Mouse (Mus musculus) liver, postnatal 0 days (tissue): Measurements from ENCODE around the gene Gm11985. TPM values are rescaled to one million over a fixed set of nuclear protein-coding genes. Genes with fewer than 3 reads are reported as not detected.

Experiments
- ATAC-seq: fragments of 200-750 bp; cut with Nextera tagmentation; 2 replicates; pipeline ENCODE4 v1.8.0; 2017; ENCODE audit warnings: mild to moderate bottlenecking, moderate library complexity
- DNase-seq: peaks from one replicate; pipeline ENCODE4 v3.0.0-alpha.2; 2016
- H3K27ac ChIP-seq: fragments of 300-500 bp; sonication (generic); 2 replicates; pipeline ENCODE4 v1.5.1; 2014; ENCODE audit warnings: antibody characterized with exemption, moderate library complexity, mild to moderate bottlenecking, low read depth
- H3K27me3 ChIP-seq: fragments of 300-500 bp; sonication (generic); 2 replicates; pipeline ENCODE4 v1.6.1; 2014; ENCODE audit warnings: low read length, control low read depth, mixed read lengths; ENCODE audit not compliant: insufficient read depth
- H3K36me3 ChIP-seq: fragments of 300-500 bp; sonication (generic); replicated peaks from 2 replicates; pipeline ENCODE4 v1.6.1; 2014; ENCODE audit warnings: mild to moderate bottlenecking, control low read depth, low read length, moderate library complexity, mixed read lengths; ENCODE audit not compliant: insufficient read depth
- H3K4me1 ChIP-seq: fragments of 300-500 bp; sonication (generic); 2 replicates; pipeline ENCODE4 v1.6.1; 2014; ENCODE audit warnings: antibody characterized with exemption, mild to moderate bottlenecking, control low read depth; ENCODE audit not compliant: insufficient read depth
- H3K4me2 ChIP-seq: fragments of 300-500 bp; sonication (generic); 2 replicates; pipeline ENCODE4 v1.6.1; 2014; ENCODE audit warnings: low read depth, mild to moderate bottlenecking, low read length, moderate library complexity, mixed read lengths
- H3K4me3 ChIP-seq: fragments of 300-500 bp; sonication (generic); 2 replicates; pipeline ENCODE4 v1.5.1; 2014; ENCODE audit warnings: low read depth, low read length
- H3K9ac ChIP-seq: fragments of 300-500 bp; sonication (generic); replicated peaks from 2 replicates; pipeline ENCODE4 v1.6.1; 2014; ENCODE audit warnings: mild to moderate bottlenecking, moderate library complexity
- H3K9me3 ChIP-seq: fragments of 300-500 bp; sonication (generic); 2 replicates; pipeline ENCODE4 v1.6.1; 2016; ENCODE audit warnings: mild to moderate bottlenecking, control low read depth, low read length, mixed read lengths
- CTCF ChIP-seq: sonication (generic); IDR thresholded peaks from 2 replicates; pipeline ENCODE4 v1.5.1; 2016; ENCODE audit warnings: antibody characterized with exemption, low read depth
- EP300 ChIP-seq: IDR thresholded peaks from 2 replicates; pipeline ENCODE4 v1.6.1; 2016; ENCODE audit warnings: antibody characterized with exemption, low read depth, mild to moderate bottlenecking
- WGBS: fragments of 180-500 bp; shearing (Covaris S2); extraction: QIAGEN DNeasy Blood & Tissue Kit; methylation state at CpG from one replicate; pipeline ENCODE4 v1.1.7; 2014; ENCODE audit not compliant: insufficient replicate concordance; 5-methylcytosine and 5-hydroxymethylcytosine counted together
- polyA plus RNA-seq: library from polyadenylated mRNA; unstranded; fragments of >200 nt; fragmentation: Nextera tagmentation; extraction: Ambion mirVana; gene quantifications from 2 replicates; pipeline ENCODE4 v1.2.1, GENCODE M21; 2015

Gm11985 gene
- polyA plus RNA-seq, 1 experiment from 2014 or later = 0.11 TPM

GRCm38 (mm10) chr11:7211211-7211610 lies 22.8 kb upstream of the Gm11985 start:
- Histone ChIP-seq H3K9me3 (no peaks in the 10 kb centered on the region), H3K4me3 (no peak overlapping the region), H3K4me1 (no peaks in the 10 kb centered on the region), H3K36me3 (no peaks in the 10 kb centered on the region), H3K4me2 (peak overlapping the region; percentile 40), H3K27ac (no peak overlapping the region), H3K9ac (no peak overlapping the region), H3K27me3 (peaks cover 39% of the 10 kb centered on the region)
- TF ChIP-seq CTCF = no peak
- no peak for TF ChIP-seq EP300
- DNase-seq = no peak
- no peak for ATAC-seq
- 22% methylated on average over 9 of the region's 9 CpGs for WGBS

- no peak overlapping the region for H3K27ac ChIP-seq
- no peaks in the 10 kb centered on the region for H3K36me3 ChIP-seq
- 17% methylated on average over 6 of the region's 6 CpGs for WGBS
- H3K4me3 ChIP-seq = no peak overlapping the region
- peak; percentile 48 for ATAC-seq
- no peaks in the 10 kb centered on the region for H3K9me3 ChIP-seq
- no peaks in the 10 kb centered on the region for H3K4me1 ChIP-seq
- H3K4me2 ChIP-seq = no peak overlapping the region
- peak; percentile 73 for DNase-seq
- peaks cover 35% of the 10 kb centered on the region for H3K27me3 ChIP-seq
- TF ChIP-seq EP300 = no peak
- TF ChIP-seq CTCF = peak; percentile 84
- H3K9ac ChIP-seq = no peak overlapping the region
Measured at GRCm38 (mm10) chr11:7210343-7210742, 22.0 kb upstream of the Gm11985 start.

- peak overlapping the region; percentile 30; the same call in 1 of the 2 replicates for H3K27ac ChIP-seq
- 66% methylated on average over 9 of the region's 9 CpGs for WGBS
- peak; percentile 67 for DNase-seq
- no peaks in the 10 kb centered on the region for H3K36me3 ChIP-seq
- no peak overlapping the region for H3K4me3 ChIP-seq
- ATAC-seq = peak; percentile 5
- H3K4me1 ChIP-seq = no peaks in the 10 kb centered on the region
- no peak overlapping the region for H3K9ac ChIP-seq
- TF ChIP-seq EP300 (no peak), CTCF (no peak)
- no peak overlapping the region for H3K4me2 ChIP-seq
- H3K9me3 ChIP-seq = no peaks in the 10 kb centered on the region
- H3K27me3 ChIP-seq = no peaks in the 10 kb centered on the region
Measured at GRCm38 (mm10) chr11:7203846-7204245, 15.5 kb upstream of the Gm11985 start.

- 51% methylated on average over 7 of the region's 7 CpGs for WGBS
- Histone ChIP-seq H3K36me3 (no peaks in the 10 kb centered on the region), H3K27me3 (no peaks in the 10 kb centered on the region), H3K4me3 (no peak overlapping the region), H3K4me2 (no peak overlapping the region), H3K9me3 (no peaks in the 10 kb centered on the region), H3K4me1 (no peaks in the 10 kb centered on the region), H3K27ac (no peak overlapping the region), H3K9ac (no peak overlapping the region)
- DNase-seq (peak; percentile 56), ATAC-seq (peak; percentile 3)
- TF ChIP-seq CTCF = no peak
- TF ChIP-seq EP300 = 0 out of 2 replicates have a peak, but pooled peaks have one; percentile 7
Measured at GRCm38 (mm10) chr11:7202206-7202605, 13.8 kb upstream of the Gm11985 start.

GRCm38 (mm10) chr11:7200393-7200783 lies 12.0 kb upstream of the Gm11985 start:
- no peaks in the 10 kb centered on the region for H3K27me3 ChIP-seq
- H3K9ac ChIP-seq = no peak overlapping the region
- no peak overlapping the region for H3K4me3 ChIP-seq
- WGBS = 67% methylated on average over 9 of the region's 9 CpGs
- no peaks in the 10 kb centered on the region for H3K9me3 ChIP-seq
- no peak for ATAC-seq
- peak; percentile 66 for DNase-seq
- TF ChIP-seq CTCF = no peak
- TF ChIP-seq EP300 = peak; percentile 73; the same call in 1 of the 2 replicates
- H3K4me1 ChIP-seq = no peaks in the 10 kb centered on the region
- no peaks in the 10 kb centered on the region for H3K36me3 ChIP-seq
- no peak overlapping the region for H3K4me2 ChIP-seq
- H3K27ac ChIP-seq = 0 out of 2 replicates have a peak overlapping the region, but pooled peaks have one; percentile 1

GRCm38 (mm10) chr11:7199736-7200392 lies 11.5 kb upstream of the Gm11985 start:
- 40% methylated on average over 14 of the region's 14 CpGs for WGBS
- Histone ChIP-seq H3K9me3 (no peaks in the 10 kb centered on the region), H3K9ac (peak overlapping the region; percentile 68; the same call in 1 of the 2 replicates), H3K27me3 (no peaks in the 10 kb centered on the region), H3K4me1 (no peaks in the 10 kb centered on the region), H3K4me2 (0 out of 2 replicates have a peak overlapping the region, but pooled peaks have one; percentile 18), H3K27ac (peak overlapping the region; percentile 96), H3K4me3 (peak overlapping the region; percentile 38; the same call in 1 of the 2 replicates), H3K36me3 (no peaks in the 10 kb centered on the region)
- DNase-seq = peak; percentile 67
- TF ChIP-seq EP300 = peak; percentile 0; the same call in 1 of the 2 replicates
- TF ChIP-seq CTCF = peak; percentile 76
- ATAC-seq = 0 out of 2 replicates have a peak, but pooled peaks have one; percentile 0
